Mouse (Mus musculus): ENCODE data around the gene Saa4. TPM values are rescaled to one million over a fixed set of nuclear protein-coding genes. Genes with fewer than 3 reads are reported as not detected.

The Saa4 gene
- polyA plus RNA-seq, 1 experiment = not detected

GRCm38 (mm10) chr7:46734983-46735382 lies 2.6 kb upstream of the Saa4 start:
- Histone ChIP-seq H3K4me1 (ENCODE audit: control insufficient read depth, insufficient read depth, insufficient read length, low read length) (peaks cover 25% of the 10 kb centered on the region; the same call in 1 of the 2 replicates), H3K36me3 (ENCODE audit: control insufficient read depth, insufficient read depth, low read length) (no peaks in the 10 kb centered on the region), H3K27me3 (ENCODE audit: control insufficient read depth, insufficient read depth, low read length) (no peaks in the 10 kb centered on the region), H3K27ac (ENCODE audit: insufficient read depth, low read depth, low read length) (peak overlapping the region; percentile 64), H3K4me3 (ENCODE audit: low read depth, low read length) (no peak overlapping the region)
- TF ChIP-seq POLR2A (IDR thresholded peaks at IDR 0.05; ENCODE audit: low read depth, low read length) (no peak), CTCF (IDR thresholded peaks at IDR 0.05; ENCODE audit: extremely low read depth, insufficient read length, insufficient replicate concordance, low read depth, low read length) (no peak)
- 47% methylated on average over 2 of the region's 2 CpGs for WGBS

GRCm38 (mm10) chr7:46727584-46727983 lies 4.8 kb downstream of the Saa4 start:
- H3K27me3 ChIP-seq (ENCODE audit: control insufficient read depth, insufficient read depth, low read length) = no peaks in the 10 kb centered on the region
- WGBS = 77% methylated on average over 1 of the region's 1 CpGs
- peaks cover 12% of the 10 kb centered on the region; the same call in 1 of the 2 replicates for H3K4me1 ChIP-seq (ENCODE audit: control insufficient read depth, insufficient read depth, insufficient read length, low read length)
- no peak overlapping the region for H3K27ac ChIP-seq (ENCODE audit: insufficient read depth, low read depth, low read length)
- H3K4me3 ChIP-seq (ENCODE audit: low read depth, low read length) = no peak overlapping the region
- TF ChIP-seq CTCF (IDR thresholded peaks at IDR 0.05; ENCODE audit: extremely low read depth, insufficient read length, insufficient replicate concordance, low read depth, low read length) (no peak), POLR2A (IDR thresholded peaks at IDR 0.05; ENCODE audit: low read depth, low read length) (no peak)
- H3K36me3 ChIP-seq (ENCODE audit: control insufficient read depth, insufficient read depth, low read length) = no peaks in the 10 kb centered on the region

GRCm38 (mm10) chr7:46724396-46724795 lies 8.0 kb downstream of the Saa4 start:
- WGBS = 64% methylated on average over 5 of the region's 5 CpGs
- H3K4me3 ChIP-seq (ENCODE audit: low read depth, low read length) = no peak overlapping the region
- H3K27ac ChIP-seq (ENCODE audit: insufficient read depth, low read depth, low read length) = peak overlapping the region; percentile 97
- TF ChIP-seq CTCF (IDR thresholded peaks at IDR 0.05; ENCODE audit: extremely low read depth, insufficient read length, insufficient replicate concordance, low read depth, low read length) = no peak
- TF ChIP-seq POLR2A (IDR thresholded peaks at IDR 0.05; ENCODE audit: low read depth, low read length) = no peak
- no peaks in the 10 kb centered on the region for H3K36me3 ChIP-seq (ENCODE audit: control insufficient read depth, insufficient read depth, low read length)
- H3K27me3 ChIP-seq (ENCODE audit: control insufficient read depth, insufficient read depth, low read length) = no peaks in the 10 kb centered on the region
- H3K4me1 ChIP-seq (ENCODE audit: control insufficient read depth, insufficient read depth, insufficient read length, low read length) = peaks cover 14% of the 10 kb centered on the region

- Histone ChIP-seq H3K27ac (ENCODE audit: insufficient read depth, low read depth, low read length) (peak overlapping the region; percentile 97), H3K36me3 (ENCODE audit: control insufficient read depth, insufficient read depth, low read length) (no peaks in the 10 kb centered on the region), H3K4me3 (ENCODE audit: low read depth, low read length) (no peak overlapping the region), H3K27me3 (ENCODE audit: control insufficient read depth, insufficient read depth, low read length) (no peaks in the 10 kb centered on the region), H3K4me1 (ENCODE audit: control insufficient read depth, insufficient read depth, insufficient read length, low read length) (peaks cover 18% of the 10 kb centered on the region)
- 27% methylated on average over 3 of the region's 3 CpGs for WGBS
- no peak for TF ChIP-seq POLR2A (IDR thresholded peaks at IDR 0.05; ENCODE audit: low read depth, low read length)
- no peak for TF ChIP-seq CTCF (IDR thresholded peaks at IDR 0.05; ENCODE audit: extremely low read depth, insufficient read length, insufficient replicate concordance, low read depth, low read length)
Observed at GRCm38 (mm10) chr7:46723849-46724248, 8.6 kb downstream of the Saa4 start.

- Histone ChIP-seq H3K4me1 (ENCODE audit: control insufficient read depth, insufficient read depth, insufficient read length, low read length) (peaks cover 18% of the 10 kb centered on the region), H3K27ac (ENCODE audit: insufficient read depth, low read depth, low read length) (peak overlapping the region; percentile 97), H3K36me3 (ENCODE audit: control insufficient read depth, insufficient read depth, low read length) (no peaks in the 10 kb centered on the region), H3K27me3 (ENCODE audit: control insufficient read depth, insufficient read depth, low read length) (no peaks in the 10 kb centered on the region), H3K4me3 (ENCODE audit: low read depth, low read length) (no peak overlapping the region)
- TF ChIP-seq CTCF (IDR thresholded peaks at IDR 0.05; ENCODE audit: extremely low read depth, insufficient read length, insufficient replicate concordance, low read depth, low read length) (no peak), POLR2A (IDR thresholded peaks at IDR 0.05; ENCODE audit: low read depth, low read length) (no peak)
- 77% methylated on average over 6 of the region's 6 CpGs for WGBS
Observed at GRCm38 (mm10) chr7:46723354-46723753, 9.0 kb downstream of the Saa4 start.

- H3K27ac ChIP-seq (ENCODE audit: insufficient read depth, low read depth, low read length) = no peak overlapping the region
- WGBS = 84% methylated on average over 9 of the region's 9 CpGs
- no peaks in the 10 kb centered on the region for H3K36me3 ChIP-seq (ENCODE audit: control insufficient read depth, insufficient read depth, low read length)
- TF ChIP-seq CTCF (IDR thresholded peaks at IDR 0.05; ENCODE audit: extremely low read depth, insufficient read length, insufficient replicate concordance, low read depth, low read length) (no peak), POLR2A (IDR thresholded peaks at IDR 0.05; ENCODE audit: low read depth, low read length) (no peak)
- H3K4me1 ChIP-seq (ENCODE audit: control insufficient read depth, insufficient read depth, insufficient read length, low read length) = peaks cover 18% of the 10 kb centered on the region
- H3K4me3 ChIP-seq (ENCODE audit: low read depth, low read length) = no peak overlapping the region
- no peaks in the 10 kb centered on the region for H3K27me3 ChIP-seq (ENCODE audit: control insufficient read depth, insufficient read depth, low read length)
Observed at GRCm38 (mm10) chr7:46720460-46720859, 11.9 kb downstream of the Saa4 start.

GRCm38 (mm10) chr7:46719526-46719925 lies 12.9 kb downstream of the Saa4 start:
- 40% methylated on average over 7 of the region's 7 CpGs for WGBS
- H3K4me3 ChIP-seq (ENCODE audit: low read depth, low read length) = no peak overlapping the region
- H3K27ac ChIP-seq (ENCODE audit: insufficient read depth, low read depth, low read length) = no peak overlapping the region
- no peaks in the 10 kb centered on the region for H3K36me3 ChIP-seq (ENCODE audit: control insufficient read depth, insufficient read depth, low read length)
- H3K27me3 ChIP-seq (ENCODE audit: control insufficient read depth, insufficient read depth, low read length) = no peaks in the 10 kb centered on the region
- peaks cover 18% of the 10 kb centered on the region for H3K4me1 ChIP-seq (ENCODE audit: control insufficient read depth, insufficient read depth, insufficient read length, low read length)
- TF ChIP-seq CTCF (IDR thresholded peaks at IDR 0.05; ENCODE audit: extremely low read depth, insufficient read length, insufficient replicate concordance, low read depth, low read length) (no peak), POLR2A (IDR thresholded peaks at IDR 0.05; ENCODE audit: low read depth, low read length) (no peak)
